Mouse (Mus musculus): ENCODE measurements at regions not wholly inside any gene's neighbourhood (a gene's known extent, or its start where the extent isn't known, plus 50 kb on each side); places are given as distances from the start of the nearest gene placed in this dataset.

GRCm38 (mm10) chr5:35169614-35170293 lies 64.2 kb upstream of the Lrpap1 start:
- Histone ChIP-seq H3K27me3 (ENCODE audit: control insufficient read depth in 1 of 2, insufficient read depth in 2 of 2, low read length in 2 of 2) (no peaks in the 10 kb centered on the region), H3K27ac (ENCODE audit: control insufficient read depth, low read depth, low read length) (no peak overlapping the region), H3K79me2 (ENCODE audit: control insufficient read depth, insufficient read depth, low read length, poor library complexity) (no peaks in the 10 kb centered on the region), H3K9ac (ENCODE audit: control insufficient read depth, low read depth, low read length, poor library complexity, severe bottlenecking) (no peak overlapping the region), H3K9me3 (replicated peaks; ENCODE audit: insufficient read depth, low read length) (no peaks in the 10 kb centered on the region), H3K36me3 (ENCODE audit: control insufficient read depth in 1 of 2, insufficient read depth in 2 of 2, low read length in 2 of 2) (no peaks in the 10 kb centered on the region), H3K4me1 (ENCODE audit: control insufficient read depth in 1 of 2, insufficient read depth in 2 of 2, low read length in 2 of 2) (no peaks in the 10 kb centered on the region), H3K4me3 (ENCODE audit: control insufficient read depth in 1 of 2, insufficient read depth in 1 of 2, low read depth in 2 of 2, low read length in 2 of 2) (no peak overlapping the region)
- no peak for TF ChIP-seq ETS1 (IDR thresholded peaks at IDR 0.05; ENCODE audit: low read depth, low read length)
- TF ChIP-seq GATA1 (IDR thresholded peaks at IDR 0.05; ENCODE audit: low read depth, low read length) = no peak
- no peak for TF ChIP-seq ZMIZ1 (IDR thresholded peaks at IDR 0.05; ENCODE audit: low read depth, low read length)
- DNase-seq (ENCODE audit: low read depth, low spot score) = no peak

GRCm38 (mm10) chr5:35168853-35169252 lies 63.3 kb upstream of the Lrpap1 start:
- Histone ChIP-seq H3K4me3 (ENCODE audit: control insufficient read depth in 1 of 2, insufficient read depth in 1 of 2, low read depth in 2 of 2, low read length in 2 of 2) (no peak overlapping the region), H3K4me1 (ENCODE audit: control insufficient read depth in 1 of 2, insufficient read depth in 2 of 2, low read length in 2 of 2) (no peaks in the 10 kb centered on the region), H3K36me3 (ENCODE audit: control insufficient read depth in 1 of 2, insufficient read depth in 2 of 2, low read length in 2 of 2) (no peaks in the 10 kb centered on the region), H3K9me3 (replicated peaks; ENCODE audit: insufficient read depth, low read length) (no peaks in the 10 kb centered on the region), H3K9ac (ENCODE audit: control insufficient read depth, low read depth, low read length, poor library complexity, severe bottlenecking) (no peak overlapping the region), H3K79me2 (ENCODE audit: control insufficient read depth, insufficient read depth, low read length, poor library complexity) (no peaks in the 10 kb centered on the region), H3K27ac (ENCODE audit: control insufficient read depth, low read depth, low read length) (no peak overlapping the region), H3K27me3 (ENCODE audit: control insufficient read depth in 1 of 2, insufficient read depth in 2 of 2, low read length in 2 of 2) (no peaks in the 10 kb centered on the region)
- TF ChIP-seq POLR2AphosphoS5 (IDR thresholded peaks at IDR 0.05; ENCODE audit: borderline replicate concordance, low read depth, low read length) = no peak
- DNase-seq (ENCODE audit: low read depth, low spot score) = no peak

- Histone ChIP-seq H3K36me3 (ENCODE audit: control insufficient read depth in 1 of 2, insufficient read depth in 2 of 2, low read length in 2 of 2) (no peaks in the 10 kb centered on the region), H3K27ac (ENCODE audit: control insufficient read depth, low read depth, low read length) (no peak overlapping the region), H3K9ac (ENCODE audit: control insufficient read depth, low read depth, low read length, poor library complexity, severe bottlenecking) (no peak overlapping the region), H3K9me3 (replicated peaks; ENCODE audit: insufficient read depth, low read length) (no peaks in the 10 kb centered on the region), H3K79me2 (ENCODE audit: control insufficient read depth, insufficient read depth, low read length, poor library complexity) (no peaks in the 10 kb centered on the region), H3K27me3 (ENCODE audit: control insufficient read depth in 1 of 2, insufficient read depth in 2 of 2, low read length in 2 of 2) (no peaks in the 10 kb centered on the region), H3K4me3 (ENCODE audit: control insufficient read depth in 1 of 2, insufficient read depth in 1 of 2, low read depth in 2 of 2, low read length in 2 of 2) (no peak overlapping the region), H3K4me1 (ENCODE audit: control insufficient read depth in 1 of 2, insufficient read depth in 2 of 2, low read length in 2 of 2) (no peaks in the 10 kb centered on the region)
- no peak for DNase-seq (ENCODE audit: low read depth, low spot score)
- TF ChIP-seq SIN3A (IDR thresholded peaks at IDR 0.05; ENCODE audit: low read length) = no peak
- TF ChIP-seq TAL1 (IDR thresholded peaks at IDR 0.05; ENCODE audit: low read length) = no peak
- no peak for TF ChIP-seq JUND (IDR thresholded peaks at IDR 0.05; ENCODE audit: low read depth, low read length)
- no peak for TF ChIP-seq SMC3 (IDR thresholded peaks at IDR 0.05; ENCODE audit: low read depth, low read length)
- TF ChIP-seq CHD2 (IDR thresholded peaks at IDR 0.05; ENCODE audit: low read length) = no peak
- TF ChIP-seq ZC3H11A (IDR thresholded peaks at IDR 0.05; ENCODE audit: low read depth, low read length) = no peak
- TF ChIP-seq MAFK (IDR thresholded peaks at IDR 0.05; ENCODE audit: borderline replicate concordance, low read depth, low read length) = no peak
- no peak for TF ChIP-seq MEF2A (IDR thresholded peaks at IDR 0.05; ENCODE audit: extremely low read depth, insufficient replicate concordance, low read depth, low read length, poor library complexity, severe bottlenecking)
- no peak for TF ChIP-seq MYC (IDR thresholded peaks at IDR 0.05; ENCODE audit: low read depth, low read length)
- TF ChIP-seq USF2 (IDR thresholded peaks at IDR 0.05; ENCODE audit: borderline replicate concordance in 1 of 2, insufficient read depth in 1 of 2, low read depth in 1 of 2, low read length in 2 of 2) = no peak
Measured at GRCm38 (mm10) chr5:35168369-35168768, 62.8 kb upstream of the Lrpap1 start.

Data from MEL (cell line).